ENCODE assay signal across 10 mouse cellular contexts in the genomic region with DNA sequence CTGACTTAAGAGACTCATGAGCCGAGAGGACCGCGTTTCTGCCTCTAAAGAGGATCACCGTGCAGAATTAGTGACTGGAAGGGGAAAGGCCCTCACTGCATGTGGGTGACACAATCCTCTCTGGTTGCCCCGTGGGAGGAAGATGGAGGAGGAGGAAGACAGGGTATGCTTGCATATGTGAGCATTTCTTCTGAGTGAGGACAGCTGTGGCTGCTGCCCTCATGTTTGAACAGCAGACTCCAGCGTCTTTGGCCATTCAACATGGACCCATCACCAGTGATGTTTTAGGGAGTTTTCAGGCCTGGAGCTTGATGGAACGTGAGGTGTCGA.
"Had no signal": no experiment of that assay in that cellular context is flagged by ENCODE, and none has a peak within 500 bp of the region (broad histone marks: within the 10 kb centered on the region; RNA-seq: fewer than 3 reads in every experiment).

No protein-coding gene starts in this region.

- H3K4me2 ChIP-seq: intestine, embryonic 15.5 days; liver, embryonic 11.5 days; midbrain, embryonic 13.5 days; stomach, embryonic 15.5 days had no signal

- H3K27ac ChIP-seq: layer of hippocampus, adult 2 months; left cerebral cortex, adult 2 months; limb, embryonic 10.5 days; midbrain, embryonic 13.5 days; stomach, embryonic 15.5 days had no signal

- ATAC-seq: intestine, embryonic 15.5 days; midbrain, embryonic 13.5 days had no signal

- H3K9ac ChIP-seq: intestine, embryonic 15.5 days; midbrain, embryonic 13.5 days; stomach, embryonic 15.5 days had no signal

- H3K4me3 ChIP-seq: intestine, embryonic 15.5 days; layer of hippocampus, adult 2 months; left cerebral cortex, adult 2 months; limb, embryonic 10.5 days; midbrain, embryonic 13.5 days; stomach, embryonic 15.5 days had no signal

- DNase-seq: kidney, adult 18-20 months; kidney, postnatal 4 days; thymus, postnatal 14 days had no signal

- H3K9me3 ChIP-seq: intestine, embryonic 15.5 days; limb, embryonic 10.5 days; midbrain, embryonic 13.5 days; stomach, embryonic 15.5 days had no signal

- H3K4me1 ChIP-seq: midbrain, embryonic 13.5 days had no signal

- H3K36me3 ChIP-seq: intestine, embryonic 15.5 days; limb, embryonic 10.5 days; midbrain, embryonic 13.5 days; stomach, embryonic 15.5 days had no signal

- H3K27me3 ChIP-seq: intestine, embryonic 15.5 days; midbrain, embryonic 13.5 days; stomach, embryonic 15.5 days had no signal
